Mouse (Mus musculus): ENCODE measurements around the gene Mrps2. TPM values are rescaled to one million over a fixed set of nuclear protein-coding genes. Genes with fewer than 3 reads are reported as not detected.

The Mrps2 gene
- total and polyA plus RNA-seq, 3 experiments = 30.5 to 71.4 (median 70.3) TPM

DNA sequence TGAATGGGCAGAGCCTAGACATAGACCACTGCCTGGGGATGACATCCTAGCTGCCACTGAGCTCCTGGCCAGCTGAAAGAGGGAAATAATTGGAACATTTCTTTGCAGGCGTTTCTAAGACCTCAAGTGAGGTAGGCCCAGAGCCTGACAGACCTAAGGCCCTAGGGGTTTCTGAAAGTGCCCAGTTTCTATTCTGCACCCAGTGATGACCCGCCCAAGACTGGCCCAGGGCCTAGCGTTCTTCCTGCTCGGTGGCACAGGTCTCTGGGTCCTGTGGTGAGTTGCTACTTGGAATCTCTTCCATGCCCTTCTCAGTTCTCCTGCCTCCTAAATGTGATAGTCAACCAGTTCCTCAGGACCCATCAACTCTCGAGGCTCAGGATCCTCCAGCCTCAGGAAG lies 29.7 kb downstream of the Mrps2 start:
- TF ChIP-seq MXI1 (IDR thresholded peaks at IDR 0.05; ENCODE audit: low read depth, low read length) (no peak), MYB (IDR thresholded peaks at IDR 0.05; ENCODE audit: low read depth, low read length) (no peak), CHD2 (IDR thresholded peaks at IDR 0.05; ENCODE audit: low read length) (no peak), USF1 (IDR thresholded peaks at IDR 0.05; ENCODE audit: low read depth, low read length) (no peak), ZNF384 (IDR thresholded peaks at IDR 0.05; ENCODE audit: low read depth, low read length) (no peak), EP300 (IDR thresholded peaks at IDR 0.05; ENCODE audit: low read depth in 1 of 2, low read length in 2 of 2) (no peak), MAX (IDR thresholded peaks at IDR 0.05; ENCODE audit: low read length) (no peak), POLR2AphosphoS2 (IDR thresholded peaks at IDR 0.05; ENCODE audit: low read length) (no peak), MEF2A (IDR thresholded peaks at IDR 0.05; ENCODE audit: extremely low read depth, insufficient replicate concordance, low read depth, low read length, poor library complexity, severe bottlenecking) (no peak)
- H3K9ac ChIP-seq (ENCODE audit: control insufficient read depth, low read depth, low read length, poor library complexity, severe bottlenecking) = no peak overlapping the region
- H3K4me3 ChIP-seq (ENCODE audit: control insufficient read depth in 1 of 2, insufficient read depth in 1 of 2, low read depth in 2 of 2, low read length in 2 of 2) = no peak overlapping the region
- peaks cover 0 to 5% of the 10 kb centered on the region in 2 experiments; a peak in 1 of 4 replicates for H3K36me3 ChIP-seq (ENCODE audit: control insufficient read depth in 1 of 2, insufficient read depth in 2 of 2, low read length in 2 of 2)
- no peak for DNase-seq (ENCODE audit: low read depth, low spot score)
- no peaks in the 10 kb centered on the region for H3K9me3 ChIP-seq (replicated peaks; ENCODE audit: insufficient read depth, low read length)
- peaks cover 5% of the 10 kb centered on the region in 2 experiments; a peak in 3 of 4 replicates for H3K4me1 ChIP-seq (ENCODE audit: control insufficient read depth in 1 of 2, insufficient read depth in 2 of 2, low read length in 2 of 2)
- peaks cover 0 to 3% of the 10 kb centered on the region in 2 experiments; a peak in 2 of 4 replicates for H3K27me3 ChIP-seq (ENCODE audit: control insufficient read depth in 1 of 2, insufficient read depth in 2 of 2, low read length in 2 of 2)
- H3K79me2 ChIP-seq (ENCODE audit: control insufficient read depth, insufficient read depth, low read length, poor library complexity) = no peaks in the 10 kb centered on the region
- H3K27ac ChIP-seq (ENCODE audit: control insufficient read depth, low read depth, low read length) = no peak overlapping the region

- peaks cover 5% of the 10 kb centered on the region in 2 experiments; a peak in 3 of 4 replicates for H3K4me1 ChIP-seq (ENCODE audit: control insufficient read depth in 1 of 2, insufficient read depth in 2 of 2, low read length in 2 of 2)
- H3K9me3 ChIP-seq (replicated peaks; ENCODE audit: insufficient read depth, low read length) = no peaks in the 10 kb centered on the region
- H3K9ac ChIP-seq (ENCODE audit: control insufficient read depth, low read depth, low read length, poor library complexity, severe bottlenecking) = no peak overlapping the region; the same call in 1 of the 2 replicates
- H3K27me3 ChIP-seq (ENCODE audit: control insufficient read depth in 1 of 2, insufficient read depth in 2 of 2, low read length in 2 of 2) = peaks cover 2 to 8% of the 10 kb centered on the region in 2 experiments
- no peaks in the 10 kb centered on the region for H3K79me2 ChIP-seq (ENCODE audit: control insufficient read depth, insufficient read depth, low read length, poor library complexity)
- H3K36me3 ChIP-seq (ENCODE audit: control insufficient read depth in 1 of 2, insufficient read depth in 2 of 2, low read length in 2 of 2) = peaks cover 0 to 5% of the 10 kb centered on the region in 2 experiments; a peak in 1 of 4 replicates
- no peak overlapping the region for H3K27ac ChIP-seq (ENCODE audit: control insufficient read depth, low read depth, low read length)
- peak; percentile 56 for DNase-seq (ENCODE audit: low read depth, low spot score)
- TF ChIP-seq RAD21 (IDR thresholded peaks at IDR 0.05; ENCODE audit: low read depth, low read length) = no peak
- TF ChIP-seq POLR2AphosphoS2 (IDR thresholded peaks at IDR 0.05; ENCODE audit: low read length) = no peak
- TF ChIP-seq EP300 (IDR thresholded peaks at IDR 0.05; ENCODE audit: low read depth in 1 of 2, low read length in 2 of 2) = no peak
- TF ChIP-seq CHD2 (IDR thresholded peaks at IDR 0.05; ENCODE audit: low read length) = no peak
- TF ChIP-seq SMC3 (IDR thresholded peaks at IDR 0.05; ENCODE audit: low read depth, low read length) = no peak
- TF ChIP-seq POLR2A (IDR thresholded peaks at IDR 0.05; ENCODE audit: control insufficient read depth in 1 of 2, insufficient read depth in 1 of 2, low read depth in 1 of 2, low read length in 2 of 2, poor library complexity in 1 of 2) = no peak
- no peak for TF ChIP-seq ETS1 (IDR thresholded peaks at IDR 0.05; ENCODE audit: low read depth, low read length)
- no peak for TF ChIP-seq USF2 (IDR thresholded peaks at IDR 0.05; ENCODE audit: borderline replicate concordance in 1 of 2, insufficient read depth in 1 of 2, low read depth in 1 of 2, low read length in 2 of 2)
- TF ChIP-seq MXI1 (IDR thresholded peaks at IDR 0.05; ENCODE audit: low read depth, low read length) = no peak
- no peak for TF ChIP-seq CTCF (IDR thresholded peaks at IDR 0.05 in 2 of 3, conservative IDR thresholded peaks at IDR 0.05 in 1 of 3; ENCODE audit: control insufficient read depth in 1 of 3, insufficient read depth in 1 of 3, low read depth in 2 of 3, low read length in 3 of 3, poor library complexity in 1 of 3, severe bottlenecking in 1 of 3)
- H3K4me3 ChIP-seq (ENCODE audit: control insufficient read depth in 1 of 2, insufficient read depth in 1 of 2, low read depth in 2 of 2, low read length in 2 of 2) = no peak overlapping the region
These were observed 30.6 kb downstream of the Mrps2 start for GRCm38 (mm10) chr2:28498431-28498830.
